In genomic region chr6:59313162-59313561, GRCm38 (mm10) we compare ENCODE assay signal across 22 mouse cellular contexts.
"Had no signal": no experiment of that assay in that cellular context is flagged by ENCODE, and none has a peak within 500 bp of the region (broad histone marks: within the 10 kb centered on the region; RNA-seq: fewer than 3 reads in every experiment).

No protein-coding gene starts in this region.

- DNase-seq: kidney, adult 11 months; kidney, adult 8-10 months; kidney, postnatal 10 days; kidney, postnatal 36 days; liver; lung, adult 18-20 months; lung, postnatal 10 days; lung, postnatal 36 days; retina, postnatal 1 day; right cerebral cortex, postnatal 25 days; spleen, adult 18-20 months had no signal

- H3K27me3 ChIP-seq: kidney, embryonic 15.5 days; limb, embryonic 13.5 days; liver, embryonic 12.5 days; liver, embryonic 15.5 days; lung, embryonic 15.5 days; megakaryocyte, embryonic 14.5 days; midbrain, embryonic 13.5 days; neural tube, embryonic 13.5 days; stomach, embryonic 15.5 days had no signal

- H3K4me2 ChIP-seq: kidney, embryonic 15.5 days; limb, embryonic 13.5 days; liver, embryonic 12.5 days; liver, embryonic 15.5 days; lung, embryonic 15.5 days; midbrain, embryonic 13.5 days; neural tube, embryonic 13.5 days; stomach, embryonic 15.5 days had no signal

- H3K4me3 ChIP-seq: kidney, embryonic 15.5 days; limb, embryonic 10.5 days; limb, embryonic 13.5 days; liver, embryonic 12.5 days; liver, embryonic 15.5 days; lung, embryonic 15.5 days; megakaryocyte, embryonic 14.5 days; midbrain, embryonic 10.5 days; midbrain, embryonic 13.5 days; neural tube, embryonic 13.5 days; stomach, embryonic 15.5 days had no signal

- H3K9me3 ChIP-seq: kidney, embryonic 15.5 days; limb, embryonic 10.5 days; limb, embryonic 13.5 days; liver, embryonic 12.5 days; liver, embryonic 15.5 days; lung, embryonic 15.5 days; megakaryocyte, embryonic 14.5 days; midbrain, embryonic 10.5 days; midbrain, embryonic 13.5 days; neural tube, embryonic 13.5 days; stomach, embryonic 15.5 days had no signal

- H3K36me3 ChIP-seq: kidney, embryonic 15.5 days; limb, embryonic 10.5 days; limb, embryonic 13.5 days; liver, embryonic 12.5 days; liver, embryonic 15.5 days; lung, embryonic 15.5 days; midbrain, embryonic 10.5 days; midbrain, embryonic 13.5 days; neural tube, embryonic 13.5 days; stomach, embryonic 15.5 days had no signal

- H3K4me1 ChIP-seq: kidney, embryonic 15.5 days; limb, embryonic 10.5 days; limb, embryonic 13.5 days; liver, embryonic 12.5 days; liver, embryonic 15.5 days; lung, embryonic 15.5 days; megakaryocyte, embryonic 14.5 days; midbrain, embryonic 10.5 days; midbrain, embryonic 13.5 days; neural tube, embryonic 13.5 days; stomach, embryonic 15.5 days had no signal

- H3K9ac ChIP-seq: kidney, embryonic 15.5 days; limb, embryonic 13.5 days; liver, embryonic 12.5 days; liver, embryonic 15.5 days; lung, embryonic 15.5 days; midbrain, embryonic 13.5 days; neural tube, embryonic 13.5 days; stomach, embryonic 15.5 days had no signal

- ATAC-seq: liver, embryonic 12.5 days; midbrain, embryonic 13.5 days had no signal

- H3K27ac ChIP-seq: kidney, embryonic 15.5 days; limb, embryonic 10.5 days; limb, embryonic 13.5 days; liver, embryonic 12.5 days; liver, embryonic 15.5 days; lung, embryonic 15.5 days; midbrain, embryonic 10.5 days; midbrain, embryonic 13.5 days; neural tube, embryonic 13.5 days; stomach, embryonic 15.5 days had no signal
